Mouse (Mus musculus) ovary, adult 18-20 months (tissue): ENCODE results near the gene Btk.
A peak's percentile ranks its signal among the peaks of the same experiment; 100 is the strongest.

ENCODE experiments used
- DNase-seq: peaks from one replicate; pipeline ENCODE4 v3.0.0; 2022; ENCODE audit warnings: low spot score, mixed read lengths

Btk gene

GRCm38 (mm10) chrX:134582888-134583669 lies at the start of gene Btk:
Gene Btk, minus strand, starts transcription at chrX:134583570.
- DNase-seq: no peak

GRCm38 (mm10) chrX:134632710-134633109 lies 49.3 kb upstream of the Btk start:
- no peak for DNase-seq

GRCm38 (mm10) chrX:134628200-134628599 lies 44.8 kb upstream of the Btk start:
- DNase-seq: no peak

GRCm38 (mm10) chrX:134623350-134623749 lies 40.0 kb upstream of the Btk start:
- DNase-seq: no peak

GRCm38 (mm10) chrX:134621685-134622084 lies 38.3 kb upstream of the Btk start:
- no peak for DNase-seq

- no peak for DNase-seq
Observed at GRCm38 (mm10) chrX:134620254-134620865, 37.0 kb upstream of the Btk start.

GRCm38 (mm10) chrX:134619695-134620094 lies 36.3 kb upstream of the Btk start:
- no peak for DNase-seq

GRCm38 (mm10) chrX:134614306-134614705 lies 30.9 kb upstream of the Btk start:
- DNase-seq: no peak

GRCm38 (mm10) chrX:134612285-134612959 lies 29.1 kb upstream of the Btk start:
- peak; percentile 32 for DNase-seq

- DNase-seq: no peak
Observed at GRCm38 (mm10) chrX:134610984-134611383, 27.6 kb upstream of the Btk start.

- no peak for DNase-seq
Observed at GRCm38 (mm10) chrX:134609472-134609871, 26.1 kb upstream of the Btk start.

- no peak for DNase-seq
Observed at GRCm38 (mm10) chrX:134601380-134602120, 18.2 kb upstream of the Btk start.

GRCm38 (mm10) chrX:134600659-134601379 lies 17.4 kb upstream of the Btk start, which contains the start of the genes Gla and Hnrnph2:
Gene Gla, minus strand, starts transcription at chrX:134601125.
Gene Hnrnph2, plus strand, starts transcription at chrX:134601179.
- peak; percentile 88 for DNase-seq

- DNase-seq: no peak
Observed at GRCm38 (mm10) chrX:134599922-134600565, 16.7 kb upstream of the Btk start.

- no peak for DNase-seq
Observed at GRCm38 (mm10) chrX:134589836-134590235, 6.5 kb upstream of the Btk start.

- no peak for DNase-seq
Observed at GRCm38 (mm10) chrX:134588997-134589396, 5.6 kb upstream of the Btk start.

- DNase-seq: no peak
Observed at GRCm38 (mm10) chrX:134588261-134588660, 4.9 kb upstream of the Btk start.

GRCm38 (mm10) chrX:134586447-134586846 lies 3.1 kb upstream of the Btk start:
- no peak for DNase-seq

- DNase-seq: peak; percentile 86
Observed at GRCm38 (mm10) chrX:134585103-134586002, 2.0 kb upstream of the Btk start, which contains the start of gene Rpl36a. Gene Rpl36a, plus strand, starts transcription at chrX:134585654.

- DNase-seq: no peak
Observed at GRCm38 (mm10) chrX:134582270-134582669, 1.1 kb downstream of the Btk start.
